8 mouse cellular contexts compared by ENCODE assay signal in the genomic region with DNA sequence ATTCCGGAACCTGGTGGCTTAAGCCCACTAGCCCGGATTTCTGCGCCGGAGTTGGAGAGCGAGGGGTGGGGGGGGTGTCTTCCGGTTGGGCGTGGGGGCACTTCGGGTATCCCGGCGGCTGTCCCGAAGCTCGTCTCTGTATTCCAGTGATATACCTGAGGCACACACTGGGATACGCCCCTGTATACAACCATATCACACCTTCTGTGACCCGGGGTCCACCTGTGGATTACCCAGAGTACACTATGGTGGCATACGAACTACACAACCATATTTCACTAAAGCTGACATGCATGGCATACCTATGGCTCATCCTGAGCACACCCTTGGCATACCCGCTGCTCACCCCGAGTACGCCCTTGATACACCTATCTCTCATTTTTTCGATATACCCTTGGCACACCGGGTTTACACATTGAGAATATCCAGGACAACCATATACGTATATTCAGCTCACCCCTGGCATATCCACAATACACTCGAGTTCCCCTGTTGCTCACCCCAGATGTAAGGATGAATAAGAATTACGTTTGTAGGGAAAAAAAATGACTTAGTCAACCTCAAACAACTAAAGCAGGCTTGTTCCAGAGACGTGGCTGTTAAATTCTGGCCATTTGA. TPM values are rescaled to one million over a fixed set of nuclear protein-coding genes. Genes with fewer than 3 reads are reported as not detected.
DNase-seq lines count a peak whose midpoint lies in the region; ATAC-seq and TF ChIP-seq lines count a peak whose summit lies in the region.

No protein-coding gene starts in this region.

- no peak for TF ChIP-seq CTCF in G1E (IDR thresholded peaks at IDR 0.05; ENCODE audit: low read depth, low read length)
- no peak for TF ChIP-seq CTCF in liver, postnatal 0 days (IDR thresholded peaks at IDR 0.05; ENCODE audit: low read depth)

- peak overlapping the region; percentile 95 for H3K4me2 ChIP-seq in heart, embryonic 15.5 days
- H3K4me2 ChIP-seq in forebrain, embryonic 12.5 days = peak overlapping the region; percentile 86
- H3K4me2 ChIP-seq in liver, postnatal 0 days (ENCODE audit: low read depth, low read length) = peak overlapping the region; percentile 91

- no peak for DNase-seq in heart, postnatal 10 days
- DNase-seq in G1E (ENCODE audit: low spot score) = peak; percentile 67
- DNase-seq in liver, postnatal 0 days = no peak
- DNase-seq in gastrocnemius, postnatal 10 days = no peak
- DNase-seq in urinary bladder, postnatal 10 days (ENCODE audit: low spot score) = no peak

- H3K4me1 ChIP-seq in heart, embryonic 15.5 days (replicated peaks) = peaks cover 24% of the 10 kb centered on the region
- H3K4me1 ChIP-seq in G1E (ENCODE audit: insufficient read depth, low read depth, low read length) = peaks cover 30% of the 10 kb centered on the region
- peaks cover 31% of the 10 kb centered on the region for H3K4me1 ChIP-seq in forebrain, embryonic 12.5 days
- peaks cover 34% of the 10 kb centered on the region for H3K4me1 ChIP-seq in liver, postnatal 0 days (ENCODE audit: insufficient read depth)

- H3K36me3 ChIP-seq in heart, embryonic 15.5 days = peaks cover 11% of the 10 kb centered on the region; the same call in 1 of the 2 replicates
- peaks cover 56% of the 10 kb centered on the region for H3K36me3 ChIP-seq in G1E (replicated peaks)
- H3K36me3 ChIP-seq in forebrain, embryonic 12.5 days (replicated peaks) = peaks cover 24% of the 10 kb centered on the region
- H3K36me3 ChIP-seq in liver, postnatal 0 days (replicated peaks; ENCODE audit: insufficient read depth, low read length) = peaks cover 13% of the 10 kb centered on the region

- ATAC-seq in heart, embryonic 15.5 days (replicated peaks; ENCODE audit: insufficient number of reproducible peaks, insufficient read depth, low FRiP score, low read depth) = 0 out of 2 replicates have a peak, but pooled peaks have one; percentile 11
- ATAC-seq in G1E (ENCODE audit: extremely low read depth, insufficient number of reproducible peaks, low FRiP score, poor library complexity, severe bottlenecking) = no peak
- peak; percentile 18 for ATAC-seq in forebrain, embryonic 12.5 days (ENCODE audit: low FRiP score)
- ATAC-seq in liver, postnatal 0 days = peak; percentile 5; the same call in 1 of the 2 replicates
- no peak for ATAC-seq in inflammation-experienced regulatory T-cells, adult 6 months

- H3K9ac ChIP-seq in heart, embryonic 15.5 days = peak overlapping the region; percentile 88
- H3K9ac ChIP-seq in forebrain, embryonic 12.5 days = peak overlapping the region; percentile 83
- peak overlapping the region; percentile 92 for H3K9ac ChIP-seq in liver, postnatal 0 days (replicated peaks)

- peak overlapping the region; percentile 92 for H3K27ac ChIP-seq in heart, embryonic 15.5 days
- H3K27ac ChIP-seq in forebrain, embryonic 12.5 days = peak overlapping the region; percentile 99
- peak overlapping the region; percentile 94 for H3K27ac ChIP-seq in liver, postnatal 0 days (ENCODE audit: low read depth)

- H3K27me3 ChIP-seq in heart, embryonic 15.5 days = no peaks in the 10 kb centered on the region
- H3K27me3 ChIP-seq in G1E (ENCODE audit: insufficient read depth, low read length) = no peaks in the 10 kb centered on the region
- no peaks in the 10 kb centered on the region for H3K27me3 ChIP-seq in forebrain, embryonic 12.5 days
- no peaks in the 10 kb centered on the region for H3K27me3 ChIP-seq in liver, postnatal 0 days (ENCODE audit: insufficient read depth, low read length)

- H3K9me3 ChIP-seq in heart, embryonic 15.5 days (replicated peaks) = no peaks in the 10 kb centered on the region
- H3K9me3 ChIP-seq in G1E (replicated peaks) = no peaks in the 10 kb centered on the region
- H3K9me3 ChIP-seq in forebrain, embryonic 12.5 days = no peaks in the 10 kb centered on the region
- no peaks in the 10 kb centered on the region for H3K9me3 ChIP-seq in liver, postnatal 0 days (ENCODE audit: low read length)

- peak overlapping the region; percentile 62 for H3K4me3 ChIP-seq in heart, embryonic 15.5 days
- H3K4me3 ChIP-seq in G1E (ENCODE audit: low read depth, low read length) = peak overlapping the region; percentile 77
- peak overlapping the region; percentile 69 for H3K4me3 ChIP-seq in forebrain, embryonic 12.5 days (replicated peaks)
- H3K4me3 ChIP-seq in liver, postnatal 0 days (ENCODE audit: low read depth, low read length) = peak overlapping the region; percentile 72

- intact Hi-C loops in heart, postnatal 10 days (cut with DNase I) = loop anchor here (5.0 kb wide), 1 partner anchor 64 kb away; the partner anchor contains the start of gene Taldo1

- TF ChIP-seq EP300 in liver, postnatal 0 days (IDR thresholded peaks at IDR 0.05; ENCODE audit: low read depth) = no peak

- 18% methylated on average over 24 of the region's 24 CpGs for WGBS in heart, embryonic 15.5 days
- 16% methylated on average over 24 of the region's 24 CpGs for WGBS in forebrain, embryonic 12.5 days
- 14% methylated on average over 24 of the region's 24 CpGs for WGBS in liver, postnatal 0 days (ENCODE audit: insufficient replicate concordance)

RNA-seq across cellular contexts. Expression of gene Tmem80, which starts 0.9 kb away (rescaled TPM):
- polyA plus RNA-seq in heart, embryonic 15.5 days (2015; fragmentation: Nextera tagmentation; extraction: Ambion mirVana) = 29.3 and 35.6 TPM in 2 replicates
- 10 to 100 TPM; 13.5 to 14.7 TPM for total RNA-seq in heart, postnatal 10 days (2021)
- total RNA-seq in G1E (2014; fragmentation: Nextera tagmentation) (22.5 and 24.4 TPM in 2 replicates), G1E (2017) (18.0 and 18.3 TPM in 2 replicates)
- 8.4 and 9.0 TPM in 2 replicates for polyA plus RNA-seq in G1E (2012)
- polyA plus RNA-seq in forebrain, embryonic 12.5 days (2016; fragmentation: Nextera tagmentation; extraction: Ambion mirVana) = 59.9 and 63.6 TPM in 2 replicates
- polyA plus RNA-seq in liver, postnatal 0 days (2015; fragmentation: Nextera tagmentation; extraction: Ambion mirVana) = 9.2 and 11.9 TPM in 2 replicates
- 10 to 100 TPM; 27.1 to 41.1 (median 39.1) TPM for polyA plus RNA-seq in inflammation-experienced regulatory T-cells, adult 6 months (2017; shearing (Covaris generic))
- total RNA-seq in gastrocnemius, postnatal 10 days (2021) = 10 to 100 TPM; 12.1 to 12.8 TPM

RNA-seq across cellular contexts. Expression of gene Deaf1, which starts 1.0 kb away (rescaled TPM):
- polyA plus RNA-seq in heart, embryonic 15.5 days (2015; fragmentation: Nextera tagmentation; extraction: Ambion mirVana) = 29.4 and 42.1 TPM in 2 replicates
- 10 to 100 TPM; 25.0 to 27.0 TPM for total RNA-seq in heart, postnatal 10 days (2021)
- total RNA-seq in G1E (2014; fragmentation: Nextera tagmentation) (35.3 and 41.2 TPM in 2 replicates), G1E (2017) (22.9 and 27.0 TPM in 2 replicates)
- 55.8 and 61.7 TPM in 2 replicates for polyA plus RNA-seq in G1E (2012)
- polyA plus RNA-seq in forebrain, embryonic 12.5 days (2016; fragmentation: Nextera tagmentation; extraction: Ambion mirVana) = 74.0 and 78.4 TPM in 2 replicates
- polyA plus RNA-seq in liver, postnatal 0 days (2015; fragmentation: Nextera tagmentation; extraction: Ambion mirVana) = 10.7 and 11.9 TPM in 2 replicates
- 10 to 100 TPM; 17.6 to 37.9 (median 34.6) TPM for polyA plus RNA-seq in inflammation-experienced regulatory T-cells, adult 6 months (2017; shearing (Covaris generic))
- 10 to 100 TPM; 24.6 to 28.7 TPM for total RNA-seq in gastrocnemius, postnatal 10 days (2021)

RNA-seq across cellular contexts. Expression of gene Eps8l2, which starts 10.2 kb away (rescaled TPM):
- 1.1 and 4.7 TPM in 2 replicates for polyA plus RNA-seq in heart, embryonic 15.5 days (2015; fragmentation: Nextera tagmentation; extraction: Ambion mirVana)
- total RNA-seq in heart, postnatal 10 days (2021) = 1 to 10 TPM; 2.8 to 3.0 TPM
- total RNA-seq in G1E (2014; fragmentation: Nextera tagmentation) (not detected in 2 replicates), G1E (2017) (0.33 TPM in 1 of 2 replicates, not detected in the other)
- not detected in 2 replicates for polyA plus RNA-seq in G1E (2012)
- 1.2 and 1.7 TPM in 2 replicates for polyA plus RNA-seq in forebrain, embryonic 12.5 days (2016; fragmentation: Nextera tagmentation; extraction: Ambion mirVana)
- polyA plus RNA-seq in liver, postnatal 0 days (2015; fragmentation: Nextera tagmentation; extraction: Ambion mirVana) = 22.2 and 25.4 TPM in 2 replicates
- polyA plus RNA-seq in inflammation-experienced regulatory T-cells, adult 6 months (2017; shearing (Covaris generic)) = not detected
- total RNA-seq in gastrocnemius, postnatal 10 days (2021) = 1 to 10 TPM; 1.5 to 2.3 TPM

RNA-seq across cellular contexts. Expression of gene Drd4, which starts 36.7 kb away (rescaled TPM):
- polyA plus RNA-seq in heart, embryonic 15.5 days (2015; fragmentation: Nextera tagmentation; extraction: Ambion mirVana) = 0.18 and 0.22 TPM in 2 replicates
- not detected for total RNA-seq in heart, postnatal 10 days (2021)
- total RNA-seq in G1E (2014; fragmentation: Nextera tagmentation) (not detected in 2 replicates), G1E (2017) (0.38 TPM in 1 of 2 replicates, not detected in the other)
- polyA plus RNA-seq in G1E (2012) = not detected in 2 replicates
- polyA plus RNA-seq in forebrain, embryonic 12.5 days (2016; fragmentation: Nextera tagmentation; extraction: Ambion mirVana) = 0.38 and 0.60 TPM in 2 replicates
- not detected in 2 replicates for polyA plus RNA-seq in liver, postnatal 0 days (2015; fragmentation: Nextera tagmentation; extraction: Ambion mirVana)
- not detected for polyA plus RNA-seq in inflammation-experienced regulatory T-cells, adult 6 months (2017; shearing (Covaris generic))
- total RNA-seq in gastrocnemius, postnatal 10 days (2021) = under 1 TPM; 0.70 to 0.99 TPM

RNA-seq across cellular contexts. Expression of gene Sct, which starts 49.5 kb away (rescaled TPM):
- 1.5 and 1.6 TPM in 2 replicates for polyA plus RNA-seq in heart, embryonic 15.5 days (2015; fragmentation: Nextera tagmentation; extraction: Ambion mirVana)
- total RNA-seq in heart, postnatal 10 days (2021) = under 1 TPM in 1 of 2 experiments, not detected in 1; 0.48 TPM
- total RNA-seq in G1E (2014; fragmentation: Nextera tagmentation) = not detected in 2 replicates
- not detected in 2 replicates for total RNA-seq in G1E (2017)
- not detected in 2 replicates for polyA plus RNA-seq in G1E (2012)
- 0.70 TPM in 1 of 2 replicates, not detected in the other for polyA plus RNA-seq in forebrain, embryonic 12.5 days (2016; fragmentation: Nextera tagmentation; extraction: Ambion mirVana)
- not detected in 2 replicates for polyA plus RNA-seq in liver, postnatal 0 days (2015; fragmentation: Nextera tagmentation; extraction: Ambion mirVana)
- polyA plus RNA-seq in inflammation-experienced regulatory T-cells, adult 6 months (2017; shearing (Covaris generic)) = not detected
- 1 to 10 TPM in 1 of 2 experiments, under 1 TPM in 1; 0.99 to 2.5 TPM for total RNA-seq in gastrocnemius, postnatal 10 days (2021)

Comparison
In these comparisons a context has a peak if more than half of its experiments do, and no peak if none do; other contexts are left out.
1. ATAC-seq: peak in heart, embryonic 15.5 days (single experiment), forebrain, embryonic 12.5 days (single experiment) and liver, postnatal 0 days (single experiment); none in G1E (single experiment) and inflammation-experienced regulatory T-cells, adult 6 months (single experiment).
2. Peak in every context shown above with its lines, with median percentiles within 50 percentile points of each other: H3K27ac ChIP-seq, H3K4me2 ChIP-seq, H3K4me3 ChIP-seq and H3K9ac ChIP-seq.